Mouse (Mus musculus) induced T-regulatory cell, adult 2 months (primary cell): ENCODE results near the gene Cacng5.
A peak's percentile ranks its signal among the peaks of the same experiment; 100 is the strongest.

Experiments
- DNase-seq: peaks from one replicate; pipeline ENCODE4 v3.0.0-alpha.2; 2012; ENCODE audit warnings: low read depth

Gene Cacng5

DNA sequence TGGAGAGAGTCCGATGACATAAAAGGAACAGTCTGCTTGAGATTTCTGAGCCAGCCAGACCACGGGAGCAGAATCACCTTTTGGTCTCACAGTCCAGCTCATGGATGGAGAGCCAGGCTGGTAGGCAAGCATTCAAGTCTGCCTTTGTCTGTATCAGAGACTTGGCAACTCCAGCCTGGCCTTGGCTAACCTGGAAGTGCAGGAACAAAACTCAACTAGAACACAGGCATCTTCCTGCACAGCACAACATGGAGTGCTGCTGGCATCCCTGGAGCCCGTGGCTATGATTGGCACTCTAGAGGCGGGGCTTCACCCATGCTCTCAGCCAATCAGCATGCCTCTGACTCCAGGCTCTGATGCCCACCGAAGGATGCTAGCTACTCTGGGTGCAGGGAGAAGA lies 38.0 kb downstream of the Cacng5 start:
- no peak for DNase-seq

DNA sequence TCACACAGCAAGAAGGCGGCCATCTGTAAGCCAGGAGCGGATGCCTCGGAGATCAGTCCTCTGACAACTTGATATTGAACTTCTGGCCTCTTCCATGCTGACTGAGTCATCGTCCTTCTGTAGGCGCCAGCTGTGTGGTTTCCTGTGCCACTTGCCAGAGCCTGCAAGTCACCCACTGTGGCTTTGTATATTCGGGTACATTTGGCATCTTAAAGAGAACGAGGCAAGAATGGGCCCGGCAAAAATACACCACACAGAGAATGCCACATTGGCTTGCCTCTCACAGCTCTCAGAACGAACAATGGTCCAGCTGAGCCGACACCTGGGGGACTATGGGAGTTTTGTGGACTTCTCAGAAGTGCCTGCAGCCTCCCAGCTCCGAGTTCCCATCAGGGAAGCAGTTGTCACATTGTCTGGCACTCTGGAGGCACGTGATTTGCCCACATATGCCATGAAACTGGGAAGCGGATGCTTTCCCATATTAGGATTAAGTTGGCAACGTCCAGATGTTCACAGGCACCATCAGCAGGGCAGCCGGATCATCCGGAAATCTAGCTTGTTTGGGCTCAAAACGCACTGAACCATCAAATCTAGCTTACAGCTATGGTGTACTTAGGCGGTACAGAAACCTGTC lies 38.9 kb downstream of the Cacng5 start:
- DNase-seq, result no peak

DNA sequence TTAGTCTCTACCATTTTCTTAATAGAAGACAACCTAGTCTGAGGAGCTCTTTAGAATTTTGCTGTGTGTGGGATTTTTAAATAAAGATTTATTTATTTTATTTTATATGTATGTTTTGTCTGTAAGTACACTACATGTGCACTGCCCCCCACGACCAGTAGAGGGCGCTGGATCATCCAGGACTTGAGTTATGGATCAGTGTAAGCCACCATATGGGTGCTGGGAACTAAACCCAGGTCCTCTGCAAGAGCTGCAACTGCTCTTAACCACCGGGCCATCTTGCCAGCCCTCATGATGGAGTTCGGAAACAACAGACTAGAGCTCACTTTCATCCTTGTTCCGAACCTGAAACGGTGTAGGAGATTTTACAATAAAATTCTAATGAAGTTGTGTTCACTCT lies 42.1 kb downstream of the Cacng5 start:
- DNase-seq, result peak; percentile 13

DNA sequence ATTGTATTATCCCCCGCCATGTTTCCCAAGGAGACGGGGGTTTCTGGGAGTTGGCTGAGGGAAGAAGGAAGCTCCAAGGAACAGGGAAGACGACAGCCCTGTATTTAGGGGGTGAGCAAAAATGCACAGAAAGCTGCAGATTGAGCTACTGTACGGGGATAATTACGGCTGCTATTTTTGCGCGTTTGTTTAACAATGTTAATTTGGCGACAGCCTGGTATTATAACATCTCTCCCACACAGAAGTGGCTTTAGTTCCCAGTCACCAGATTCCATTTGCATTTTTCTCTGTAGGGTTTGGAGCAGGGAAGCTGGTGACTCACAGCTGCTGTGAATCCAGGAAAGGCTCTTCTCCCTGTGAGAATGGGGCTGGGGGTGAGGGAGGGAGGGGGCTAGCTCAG lies 47.3 kb downstream of the Cacng5 start:
- no peak for DNase-seq

DNA sequence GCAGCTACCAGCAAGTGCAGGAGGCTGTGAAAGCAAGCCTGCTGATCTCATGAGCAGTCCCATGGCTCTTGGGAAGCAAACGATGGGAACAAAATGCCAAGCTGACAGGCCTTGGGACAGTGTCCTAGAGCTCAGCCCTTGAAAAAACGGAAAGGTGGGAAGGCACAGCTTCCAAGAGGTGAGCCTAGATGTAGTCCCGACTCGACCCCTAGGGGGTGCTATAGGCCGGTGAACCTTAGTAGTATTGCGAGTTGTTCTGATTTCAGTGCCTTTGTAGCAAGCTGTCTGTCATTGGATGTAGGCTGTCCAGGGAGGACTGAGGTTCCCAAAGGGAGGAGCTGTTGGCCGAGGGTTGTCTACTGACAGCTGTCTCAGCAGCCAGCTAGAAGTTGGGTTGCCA lies 49.7 kb downstream of the Cacng5 start:
- DNase-seq, result peak; percentile 72

DNA sequence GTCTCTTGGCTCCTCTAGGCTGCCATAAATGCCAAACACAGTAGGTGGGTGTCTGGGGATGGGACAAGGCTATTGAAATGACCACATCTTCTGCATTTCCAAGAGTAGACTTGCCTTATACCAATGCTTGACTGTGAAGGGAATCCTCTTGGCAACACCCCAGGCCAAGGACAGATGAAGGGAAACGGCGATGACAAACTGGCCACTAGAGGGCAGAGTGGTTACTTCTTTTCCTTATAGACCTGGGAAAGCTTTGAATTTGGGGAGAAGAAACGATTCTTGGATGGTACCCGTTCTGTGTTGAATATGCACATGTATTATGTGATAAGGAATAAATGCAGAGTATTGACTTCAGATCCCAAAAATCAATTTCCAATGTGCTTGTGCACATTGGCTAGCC lies 50.8 kb downstream of the Cacng5 start:
- DNase-seq, result peak; percentile 70

DNA sequence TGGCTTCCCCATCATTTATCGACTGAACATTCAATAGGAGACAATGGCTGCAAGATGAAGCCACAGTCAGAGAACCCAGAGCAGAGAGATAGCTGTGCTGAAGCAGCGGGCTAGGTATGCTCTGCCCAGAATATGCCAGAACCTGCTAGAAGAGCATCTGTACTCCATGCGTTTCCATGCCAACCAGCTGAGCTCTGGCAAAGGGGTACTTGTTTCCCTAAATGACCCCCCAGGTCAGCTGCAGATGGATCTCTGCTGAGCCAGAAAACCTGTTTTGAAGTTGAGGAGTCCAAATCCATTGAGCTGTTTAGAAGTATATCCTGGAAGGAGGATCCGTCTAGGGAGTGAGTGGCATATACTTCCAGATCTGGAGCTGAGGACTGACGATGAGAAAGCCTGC lies 53.1 kb downstream of the Cacng5 start:
- DNase-seq, result no peak

DNA sequence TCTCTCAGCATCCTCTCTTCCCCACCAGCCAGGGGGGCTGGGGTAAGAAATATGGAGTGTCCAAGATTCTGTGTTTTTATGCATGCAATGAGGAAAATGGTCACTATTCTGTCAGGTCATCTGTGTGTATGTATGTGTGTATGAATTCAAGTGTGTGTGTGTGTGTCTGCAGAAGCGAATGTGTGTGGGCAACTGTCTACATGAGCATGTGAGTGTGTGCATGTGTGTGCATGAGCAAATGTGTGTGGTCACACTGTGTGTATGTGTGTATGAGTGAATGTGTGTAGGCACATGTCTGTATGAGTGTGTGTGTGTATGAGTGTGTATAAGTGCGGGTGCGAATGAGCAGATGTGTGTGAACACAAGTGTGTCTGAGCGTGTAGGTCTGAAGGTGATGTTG lies 55.0 kb downstream of the Cacng5 start:
- DNase-seq, result peak; percentile 4

DNA sequence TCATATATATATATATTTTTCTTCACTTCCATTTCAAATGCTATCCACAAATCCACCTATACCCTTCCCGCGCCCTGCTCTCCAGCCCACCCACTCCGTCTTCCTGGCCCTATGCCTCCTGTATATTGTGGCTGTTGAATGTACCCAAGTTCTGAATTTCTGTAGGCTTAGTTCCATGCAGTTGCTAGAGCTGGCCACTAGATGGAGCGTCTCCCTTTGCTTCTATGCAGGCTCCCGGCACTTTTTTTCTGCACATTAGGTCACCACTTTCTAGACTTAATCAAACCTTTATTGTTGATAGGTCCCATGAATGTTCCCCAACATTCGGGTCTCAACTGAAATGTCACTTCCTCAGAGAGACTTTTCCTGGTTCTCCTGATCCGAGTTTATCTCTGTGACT lies 55.6 kb downstream of the Cacng5 start:
- DNase-seq, result peak; percentile 69

DNA sequence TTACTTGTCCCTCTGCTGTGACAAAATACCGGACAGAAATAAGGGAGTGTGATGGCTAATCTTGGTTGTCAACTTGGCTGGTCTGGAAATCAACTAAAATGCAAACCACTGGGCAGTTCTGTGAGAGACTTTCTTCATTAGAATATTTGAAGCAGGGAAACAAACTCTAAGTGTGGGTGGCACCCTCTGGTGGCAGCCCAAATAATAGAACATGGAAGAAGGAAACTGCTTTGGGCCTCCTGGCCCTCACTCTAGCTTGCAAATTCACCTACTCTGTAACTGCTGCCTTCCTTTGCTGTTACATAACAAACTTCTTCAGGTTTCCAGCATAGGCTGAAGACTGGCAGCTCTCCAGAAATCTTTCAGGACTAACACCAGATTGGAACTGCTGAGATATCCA lies 61.8 kb downstream of the Cacng5 start:
- peak; percentile 43 for DNase-seq

DNA sequence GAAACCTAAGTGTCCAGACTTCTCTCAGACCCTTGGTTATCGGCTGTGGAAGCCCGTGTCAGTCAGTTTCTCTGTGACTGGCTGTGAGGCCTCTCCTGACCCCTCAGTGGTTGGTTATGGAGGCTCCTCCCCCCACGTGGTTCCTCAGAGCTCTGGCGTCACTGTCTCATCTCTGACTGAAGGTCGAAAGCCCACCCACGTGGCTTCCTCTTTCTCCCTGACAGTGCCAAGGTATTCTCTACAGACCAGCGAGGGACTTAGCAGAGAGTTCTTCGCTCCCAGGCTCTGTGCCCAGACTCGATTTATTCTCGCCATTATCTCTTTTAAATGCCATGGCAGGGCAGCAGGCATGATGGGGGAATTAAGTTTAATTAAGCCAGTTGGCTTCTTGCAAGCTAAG lies 65.2 kb downstream of the Cacng5 start:
- no peak for DNase-seq

DNA sequence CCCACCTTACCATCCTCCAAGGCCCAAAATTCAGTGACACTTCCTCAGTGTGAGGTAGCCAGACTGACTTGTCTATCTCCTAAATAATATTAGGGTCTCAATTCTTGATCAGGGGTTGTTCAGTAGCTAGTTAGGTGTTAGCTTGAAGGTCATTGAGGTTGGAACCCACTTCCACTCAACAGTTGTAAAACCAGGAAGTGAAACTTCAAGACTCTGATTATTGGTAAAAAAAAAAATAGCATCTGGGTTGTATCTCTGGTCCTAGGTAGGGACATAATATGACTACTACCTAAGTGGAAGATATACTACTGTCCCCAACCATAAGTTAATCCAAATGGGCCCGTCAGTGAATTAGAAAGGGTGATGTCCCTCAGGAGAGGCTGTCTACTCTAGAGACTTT lies 70.7 kb downstream of the Cacng5 start:
- DNase-seq, result no peak

DNA sequence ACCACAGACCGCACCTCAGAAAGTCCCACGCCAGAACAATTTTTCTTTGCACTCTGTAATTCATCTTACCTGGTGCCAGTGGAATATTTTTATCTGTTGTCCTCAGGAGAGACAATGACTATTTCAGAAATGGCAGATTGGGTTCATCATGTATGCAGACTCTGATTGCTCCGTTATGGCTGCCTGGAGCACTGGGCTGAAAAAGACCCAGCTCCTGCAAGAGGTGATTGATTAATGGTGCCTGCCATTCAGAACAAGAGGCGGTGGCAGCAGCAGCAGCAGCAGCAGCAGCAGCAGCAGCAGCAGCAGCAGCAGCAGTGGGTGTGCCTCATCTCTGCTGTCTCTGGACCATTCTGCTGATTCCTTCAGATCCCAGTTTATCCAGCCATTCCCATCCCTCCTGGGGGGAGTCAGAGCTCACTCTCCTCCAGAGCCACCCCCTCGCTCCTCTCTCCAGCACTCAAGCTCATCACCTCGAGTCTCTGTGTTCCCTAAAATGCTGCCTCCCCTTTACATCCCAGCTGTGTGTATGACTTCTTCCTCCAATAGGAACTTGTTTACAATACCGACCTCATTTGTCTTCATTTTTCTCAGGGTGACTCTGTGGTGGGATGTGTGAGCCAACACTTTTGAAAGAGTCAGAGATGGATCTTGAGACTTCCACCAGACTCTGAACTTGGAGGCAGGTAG lies 81.4 kb downstream of the Cacng5 start:
- no peak for DNase-seq
